ENCODE assay signal across 9 mouse cellular contexts in genomic region chr6:116569834-116570233, GRCm38 (mm10). TPM values are rescaled to one million over a fixed set of nuclear protein-coding genes. Genes with fewer than 3 reads are reported as not detected.
DNase-seq lines count a peak whose midpoint lies in the region; ATAC-seq and TF ChIP-seq lines count a peak whose summit lies in the region.
"Had no signal": no experiment of that assay in that cellular context is flagged by ENCODE, and none has a peak within 500 bp of the region (broad histone marks: within the 10 kb centered on the region; RNA-seq: fewer than 3 reads in every experiment).

No protein-coding gene starts in this region.

- H3K27ac ChIP-seq in MEL (ENCODE audit: control insufficient read depth, low read depth, low read length): no peak overlapping the region
- H3K27ac ChIP-seq in limb, embryonic 14.5 days (replicated peaks; ENCODE audit: low read depth, low read length): no peak overlapping the region
- H3K27ac ChIP-seq: midbrain, embryonic 12.5 days had no signal

- no peak overlapping the region for H3K4me3 ChIP-seq in MEL (ENCODE audit: control insufficient read depth in 1 of 2, insufficient read depth in 1 of 2, low read depth in 2 of 2, low read length in 2 of 2)
- H3K4me3 ChIP-seq in limb, embryonic 14.5 days (replicated peaks; ENCODE audit: low read length): no peak overlapping the region
- H3K4me3 ChIP-seq: midbrain, embryonic 12.5 days had no signal

- no peak overlapping the region for H3K4me2 ChIP-seq in limb, embryonic 14.5 days (replicated peaks; ENCODE audit: low read depth, low read length, severe bottlenecking)
- H3K4me2 ChIP-seq: midbrain, embryonic 12.5 days had no signal

- TF ChIP-seq CTCF in MEL (IDR thresholded peaks at IDR 0.05 in 2 of 3, conservative IDR thresholded peaks at IDR 0.05 in 1 of 3; ENCODE audit: control insufficient read depth in 1 of 3, insufficient read depth in 1 of 3, low read depth in 2 of 3, low read length in 3 of 3, poor library complexity in 1 of 3, severe bottlenecking in 1 of 3): peak; percentile 53 to 89 (median 80)

- no peaks in the 10 kb centered on the region for H3K27me3 ChIP-seq in MEL (ENCODE audit: control insufficient read depth in 1 of 2, insufficient read depth in 2 of 2, low read length in 2 of 2)
- no peaks in the 10 kb centered on the region for H3K27me3 ChIP-seq in limb, embryonic 14.5 days (ENCODE audit: control insufficient read depth, insufficient read depth, low read length)
- H3K27me3 ChIP-seq: midbrain, embryonic 12.5 days had no signal

- no peaks in the 10 kb centered on the region for H3K4me1 ChIP-seq in MEL (ENCODE audit: control insufficient read depth in 1 of 2, insufficient read depth in 2 of 2, low read length in 2 of 2)
- H3K4me1 ChIP-seq in limb, embryonic 14.5 days (ENCODE audit: control insufficient read depth, insufficient read depth, low read length): no peaks in the 10 kb centered on the region
- H3K4me1 ChIP-seq: midbrain, embryonic 12.5 days had no signal

- peak; percentile 95 for TF ChIP-seq RAD21 in MEL (IDR thresholded peaks at IDR 0.05; ENCODE audit: low read depth, low read length)

- H3K36me3 ChIP-seq in MEL (ENCODE audit: control insufficient read depth in 1 of 2, insufficient read depth in 2 of 2, low read length in 2 of 2): no peaks in the 10 kb centered on the region
- no peaks in the 10 kb centered on the region for H3K36me3 ChIP-seq in limb, embryonic 14.5 days (ENCODE audit: control insufficient read depth, insufficient read depth, low read length)
- H3K36me3 ChIP-seq: midbrain, embryonic 12.5 days had no signal

- no peak for ATAC-seq in limb, embryonic 14.5 days (ENCODE audit: low FRiP score, low read depth)

- 20% methylated on average over 3 of the region's 3 CpGs for WGBS in limb, embryonic 14.5 days

- H3K9me3 ChIP-seq in MEL (replicated peaks; ENCODE audit: insufficient read depth, low read length): no peaks in the 10 kb centered on the region
- no peaks in the 10 kb centered on the region for H3K9me3 ChIP-seq in limb, embryonic 14.5 days (ENCODE audit: control insufficient read depth, low read length)
- H3K9me3 ChIP-seq: midbrain, embryonic 12.5 days had no signal

- H3K9ac ChIP-seq in MEL (ENCODE audit: control insufficient read depth, low read depth, low read length, poor library complexity, severe bottlenecking): no peak overlapping the region
- no peak overlapping the region for H3K9ac ChIP-seq in limb, embryonic 14.5 days (ENCODE audit: low read depth, low read length, severe bottlenecking)
- H3K9ac ChIP-seq: midbrain, embryonic 12.5 days had no signal

- no peak for TF ChIP-seq POLR2A in MEL (IDR thresholded peaks at IDR 0.05; ENCODE audit: control insufficient read depth in 1 of 2, insufficient read depth in 1 of 2, low read depth in 1 of 2, low read length in 2 of 2, poor library complexity in 1 of 2)
- TF ChIP-seq POLR2A in limb, embryonic 14.5 days (IDR thresholded peaks at IDR 0.05; ENCODE audit: borderline replicate concordance, extremely low read depth, insufficient read depth, insufficient read length): no peak

- H3K79me2 ChIP-seq in MEL (ENCODE audit: control insufficient read depth, insufficient read depth, low read length, poor library complexity): no peaks in the 10 kb centered on the region

- TF ChIP-seq EP300 in MEL (IDR thresholded peaks at IDR 0.05; ENCODE audit: low read depth in 1 of 2, low read length in 2 of 2): no peak

- DNase-seq in layer of hippocampus, adult 11-12 months (ENCODE audit: low spot score): peak; percentile 31
- DNase-seq in layer of hippocampus, adult 9-11 months: no peak
- DNase-seq in MEL (ENCODE audit: low read depth, low spot score): peak; percentile 70
- DNase-seq in c-Kit-positive CD71-negative TER-119-negative erythroid progenitor cells, embryonic 14.5 days (ENCODE audit: low read depth): peak; percentile 47
- DNase-seq in heart, adult 9 months (ENCODE audit: low spot score in 2 of 2): peak; percentile 6 to 31
- DNase-seq in limb, embryonic 14.5 days (ENCODE audit: low spot score): peak; percentile 22
- peak; percentile 19 for DNase-seq in right cerebral cortex, postnatal 14 days
- no peak for DNase-seq in gastrocnemius, adult 8-10 months (ENCODE audit: low spot score in 2 of 2)

TF ChIP-seq in MEL, 35 proteins besides CTCF, POLR2A, EP300 and RAD21:
- TF ChIP-seq MYB (IDR thresholded peaks at IDR 0.05; ENCODE audit: low read depth, low read length) (no peak), ZNF384 (IDR thresholded peaks at IDR 0.05; ENCODE audit: low read depth, low read length) (no peak), SMC3 (IDR thresholded peaks at IDR 0.05; ENCODE audit: low read depth, low read length) (peak; percentile 89), ZC3H11A (IDR thresholded peaks at IDR 0.05; ENCODE audit: low read depth, low read length) (peak; percentile 91), MAX (IDR thresholded peaks at IDR 0.05; ENCODE audit: low read length) (peak; percentile 74), UBTF (IDR thresholded peaks at IDR 0.05; ENCODE audit: borderline replicate concordance, insufficient read depth, low read depth, low read length) (no peak), MYC (IDR thresholded peaks at IDR 0.05; ENCODE audit: low read depth, low read length) (0 out of 2 replicates have a peak, but pooled peaks have one; percentile 49)

RNA-seq across cellular contexts. Expression of gene Olfr215, which starts 14.2 kb away (rescaled TPM):
- not detected in 2 replicates for total RNA-seq in MEL (2012; rRNA removed)
- under 1 TPM in 1 of 2 experiments, not detected in 1; 0.04 TPM for polyA plus RNA-seq in MEL (2012; ENCODE audit: insufficient read depth in 1 of 2, insufficient read length in 2 of 2, low read depth in 1 of 2, low replicate concordance in 2 of 2, missing spikeins in 1 of 2)
- not detected in 2 replicates for polyA plus RNA-seq in limb, embryonic 14.5 days (2012; rRNA removed)
- polyA plus RNA-seq in limb, embryonic 14.5 days (2014; fragmentation: Nextera tagmentation; extraction: Ambion mirVana): not detected in 2 replicates
- not detected for total RNA-seq in gastrocnemius, adult 8-10 months (2022)
- polyA plus RNA-seq: midbrain, embryonic 12.5 days had no signal

RNA-seq across cellular contexts. Expression of gene Olfr214, which starts 15.8 kb away (rescaled TPM):
- not detected in 2 replicates for total RNA-seq in MEL (2012; rRNA removed)
- polyA plus RNA-seq in MEL (2012; ENCODE audit: insufficient read depth in 1 of 2, insufficient read length in 2 of 2, low read depth in 1 of 2, low replicate concordance in 2 of 2, missing spikeins in 1 of 2): not detected
- polyA plus RNA-seq in limb, embryonic 14.5 days (2012; rRNA removed): not detected in 2 replicates
- polyA plus RNA-seq in limb, embryonic 14.5 days (2014; fragmentation: Nextera tagmentation; extraction: Ambion mirVana): not detected in 2 replicates
- total RNA-seq in gastrocnemius, adult 8-10 months (2022): not detected
- polyA plus RNA-seq: midbrain, embryonic 12.5 days had no signal

RNA-seq across cellular contexts. Expression of gene Gm5580, which starts 18.9 kb away (rescaled TPM):
- 0.72 and 2.0 TPM in 2 replicates for total RNA-seq in MEL (2012; rRNA removed)
- polyA plus RNA-seq in MEL (2012; ENCODE audit: insufficient read depth in 1 of 2, insufficient read length in 2 of 2, low read depth in 1 of 2, low replicate concordance in 2 of 2, missing spikeins in 1 of 2): under 1 TPM in 1 of 2 experiments, not detected in 1; 0.54 TPM
- polyA plus RNA-seq in limb, embryonic 14.5 days (2012; rRNA removed): 0.10 and 0.14 TPM in 2 replicates
- 0.41 and 0.50 TPM in 2 replicates for polyA plus RNA-seq in limb, embryonic 14.5 days (2014; fragmentation: Nextera tagmentation; extraction: Ambion mirVana)
- total RNA-seq in gastrocnemius, adult 8-10 months (2022): 1 to 10 TPM in 3 of 4 experiments, under 1 TPM in 1; 0.89 to 2.2 (median 1.4) TPM

RNA-seq across cellular contexts. Expression of gene Olfr213, which starts 31.6 kb away (rescaled TPM):
- total RNA-seq in MEL (2012; rRNA removed): not detected in 2 replicates
- not detected for polyA plus RNA-seq in MEL (2012; ENCODE audit: insufficient read depth in 1 of 2, insufficient read length in 2 of 2, low read depth in 1 of 2, low replicate concordance in 2 of 2, missing spikeins in 1 of 2)
- polyA plus RNA-seq in limb, embryonic 14.5 days (2012; rRNA removed): not detected in 2 replicates
- not detected in 2 replicates for polyA plus RNA-seq in limb, embryonic 14.5 days (2014; fragmentation: Nextera tagmentation; extraction: Ambion mirVana)
- total RNA-seq in gastrocnemius, adult 8-10 months (2022): not detected
- polyA plus RNA-seq: midbrain, embryonic 12.5 days had no signal

RNA-seq across cellular contexts. Expression of gene Zfp422, which starts 59.0 kb away (rescaled TPM):
- not detected in 2 replicates for total RNA-seq in MEL (2012; rRNA removed)
- polyA plus RNA-seq in MEL (2012; ENCODE audit: insufficient read depth in 1 of 2, insufficient read length in 2 of 2, low read depth in 1 of 2, low replicate concordance in 2 of 2, missing spikeins in 1 of 2): under 1 TPM in 1 of 2 experiments, not detected in 1; 0.32 TPM
- 109 and 128 TPM in 2 replicates for polyA plus RNA-seq in limb, embryonic 14.5 days (2012; rRNA removed)
- polyA plus RNA-seq in limb, embryonic 14.5 days (2014; fragmentation: Nextera tagmentation; extraction: Ambion mirVana): 166 and 184 TPM in 2 replicates
- total RNA-seq in gastrocnemius, adult 8-10 months (2022): 1 to 10 TPM; 5.9 to 7.9 (median 7.2) TPM

Comparison
In these comparisons a context has a peak if more than half of its experiments do, and no peak if none do; other contexts are left out.
1. DNase-seq: peak in layer of hippocampus, adult 11-12 months (single experiment), MEL (single experiment), c-Kit-positive CD71-negative TER-119-negative erythroid progenitor cells, embryonic 14.5 days (single experiment), heart, adult 9 months (2 of 2), limb, embryonic 14.5 days (single experiment) and right cerebral cortex, postnatal 14 days (single experiment); none in layer of hippocampus, adult 9-11 months (single experiment) and gastrocnemius, adult 8-10 months (0 of 2).